Mouse (Mus musculus) CH12F3 (cell line): ENCODE data around the gene Foxa3.

Experiments used
- in situ Hi-C: fragments of 300-500 bp; cut with MboI; formaldehyde crosslinking; loops from 2 replicates; pipeline ENCODE4 v1.14.3; 2020; ENCODE audit warnings: low sequenced_read_pairs

The Foxa3 gene

DNA sequence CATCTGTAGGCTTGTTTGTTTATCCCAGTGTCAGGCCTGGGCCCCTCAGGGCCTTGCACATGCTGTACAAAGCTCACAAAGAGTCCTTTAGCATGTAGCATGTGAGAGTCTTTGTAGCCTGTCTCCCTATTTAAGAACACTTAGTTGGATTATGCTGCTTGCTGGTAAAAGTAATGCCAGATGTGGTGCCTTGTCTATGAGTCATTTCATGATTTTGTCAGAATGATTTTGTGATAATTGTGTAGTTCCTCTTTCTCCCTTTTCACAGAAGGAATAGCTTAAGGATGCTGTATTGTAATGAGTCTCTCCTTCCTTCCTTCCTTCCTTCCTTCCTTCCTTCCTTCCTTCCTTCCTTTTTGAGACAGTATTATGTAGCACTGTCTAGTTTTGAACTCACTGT, 4.7 kb upstream of the Foxa3 start:
- in situ Hi-C loops, result no loop called here

DNA sequence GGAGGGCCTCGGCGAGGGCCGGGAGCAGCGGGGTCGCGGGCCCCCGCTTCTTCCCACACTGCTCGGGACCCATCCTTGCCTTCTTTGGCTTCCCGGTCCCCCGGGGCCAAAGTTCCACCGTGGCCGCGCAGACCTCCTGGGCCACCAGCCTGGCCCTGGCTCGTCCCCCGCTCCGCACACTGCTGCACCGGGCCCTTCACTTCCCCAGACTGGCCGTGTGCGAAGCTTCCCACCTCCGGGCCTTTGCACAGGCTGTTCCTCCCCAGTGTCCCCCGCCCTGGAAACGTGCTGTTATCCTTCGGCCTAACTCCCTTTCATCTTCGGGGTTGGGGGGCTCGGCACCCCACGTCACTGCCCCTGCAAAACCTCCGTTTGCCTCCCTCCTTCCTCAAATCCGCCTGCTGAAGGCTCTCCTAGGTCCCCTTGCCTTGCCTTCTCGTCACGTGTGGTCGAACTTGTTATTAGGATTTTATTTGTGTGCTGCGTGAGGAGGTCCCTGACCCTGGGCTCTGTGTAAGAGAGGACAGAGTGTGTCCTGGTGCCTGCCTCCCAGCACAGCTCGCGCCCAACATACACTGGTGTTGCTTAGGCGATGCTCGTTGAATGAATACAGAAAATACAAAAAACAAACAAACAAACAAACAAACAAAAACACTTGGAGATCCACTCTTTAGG, 1.4 kb upstream of the Foxa3 start:
- in situ Hi-C loops, result no loop called here

DNA sequence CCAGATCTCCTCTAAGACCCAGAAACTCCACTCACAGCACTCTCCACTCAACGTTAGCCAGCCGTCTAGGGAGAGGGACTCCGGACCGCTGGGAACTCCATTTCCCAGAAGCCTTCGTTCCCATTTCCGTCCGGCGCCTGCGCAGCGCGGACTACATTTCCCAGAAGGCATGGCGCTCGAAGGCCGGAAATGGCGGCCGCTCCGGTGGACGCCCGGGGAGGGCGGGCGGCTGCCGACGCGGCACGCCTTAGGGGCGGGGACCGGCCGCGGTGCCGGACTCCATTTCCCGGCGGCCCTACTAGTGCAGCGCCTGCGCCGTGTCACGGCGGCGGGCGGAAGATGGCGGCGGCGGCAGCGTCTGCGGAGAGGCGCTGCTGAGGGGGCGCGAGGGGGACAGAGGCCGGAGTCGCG, 763 bp upstream of the Foxa3 start, which contains the start of gene Sympk:
Sympk (plus strand) TSS at position 282 of the 411 bp plus-strand sequence.
- in situ Hi-C loops, result no loop called here

- in situ Hi-C loops, result no loop called here
Measured at GRCm38 (mm10) chr7:19022189-19022958, 964 bp downstream of the Foxa3 start.

- in situ Hi-C loops, result no loop called here
Measured at GRCm38 (mm10) chr7:19021048-19021447, 2.3 kb downstream of the Foxa3 start.

DNA sequence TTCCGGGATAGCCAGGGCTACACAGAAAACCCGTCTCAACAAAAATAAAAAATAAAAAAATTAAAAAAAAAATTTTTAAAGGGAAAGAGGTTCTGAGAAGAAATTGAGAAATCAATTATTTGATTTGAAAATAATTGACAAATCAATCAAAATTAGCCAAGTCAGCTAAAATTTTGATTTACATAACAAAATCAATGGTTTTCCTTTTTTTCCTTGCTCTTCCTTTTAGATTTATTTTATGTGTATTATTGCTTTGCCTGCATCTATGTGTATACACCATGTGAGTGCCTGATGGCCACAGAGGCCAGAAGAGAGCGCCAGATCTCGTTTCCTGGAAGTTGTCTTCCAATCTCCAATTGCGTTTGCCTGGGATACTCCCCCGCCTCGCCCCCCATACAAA, 5.4 kb downstream of the Foxa3 start:
- in situ Hi-C loops, result no loop called here

DNA sequence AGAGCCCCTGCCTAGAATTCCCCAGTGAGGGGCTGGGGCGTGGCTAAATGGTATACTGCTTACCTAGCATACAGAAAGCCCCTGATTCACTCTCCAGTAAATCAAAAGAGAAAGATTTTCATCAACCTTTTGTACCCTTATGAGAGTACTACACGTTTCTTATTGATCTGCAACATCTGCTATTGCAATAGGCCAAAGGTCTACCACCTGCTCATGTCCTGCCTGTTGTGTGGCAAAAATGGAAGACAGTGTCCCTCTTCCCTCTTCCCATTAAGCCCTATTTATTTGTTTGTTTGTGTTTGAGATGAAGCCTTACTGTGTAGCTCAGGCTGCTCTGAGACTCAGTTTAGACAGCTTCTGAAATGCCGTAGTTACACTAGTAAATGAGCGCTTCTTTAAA, 7.3 kb downstream of the Foxa3 start:
- in situ Hi-C loops, result no loop called here

GRCm38 (mm10) chr7:19014452-19014851, 8.9 kb downstream of the Foxa3 start:
- in situ Hi-C loops, result no loop called here

- in situ Hi-C loops, result no loop called here
Measured at GRCm38 (mm10) chr7:19012882-19013281, 10.5 kb downstream of the Foxa3 start.

- in situ Hi-C loops, result no loop called here
Measured at GRCm38 (mm10) chr7:19012025-19012621, 11.2 kb downstream of the Foxa3 start.

DNA sequence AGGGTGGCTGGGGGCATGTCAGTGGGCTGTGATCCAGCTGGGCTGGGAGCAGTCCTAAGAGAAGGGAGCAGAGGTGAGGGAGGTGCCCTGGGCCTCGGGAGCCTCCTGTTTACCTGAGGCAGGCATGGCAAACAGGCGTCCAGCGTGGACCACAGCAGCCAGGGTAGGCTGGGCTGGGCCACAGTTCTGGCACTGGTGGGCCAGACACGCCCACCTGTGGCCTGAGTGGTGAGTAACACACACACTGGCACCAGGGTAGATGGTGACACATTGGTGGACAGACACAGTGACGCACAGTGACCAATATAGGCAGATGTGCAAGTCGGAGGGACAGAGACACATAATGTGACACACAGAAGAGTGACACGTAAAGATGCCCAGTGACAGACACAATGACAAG, 12.8 kb downstream of the Foxa3 start:
- in situ Hi-C loops, result no loop called here

DNA sequence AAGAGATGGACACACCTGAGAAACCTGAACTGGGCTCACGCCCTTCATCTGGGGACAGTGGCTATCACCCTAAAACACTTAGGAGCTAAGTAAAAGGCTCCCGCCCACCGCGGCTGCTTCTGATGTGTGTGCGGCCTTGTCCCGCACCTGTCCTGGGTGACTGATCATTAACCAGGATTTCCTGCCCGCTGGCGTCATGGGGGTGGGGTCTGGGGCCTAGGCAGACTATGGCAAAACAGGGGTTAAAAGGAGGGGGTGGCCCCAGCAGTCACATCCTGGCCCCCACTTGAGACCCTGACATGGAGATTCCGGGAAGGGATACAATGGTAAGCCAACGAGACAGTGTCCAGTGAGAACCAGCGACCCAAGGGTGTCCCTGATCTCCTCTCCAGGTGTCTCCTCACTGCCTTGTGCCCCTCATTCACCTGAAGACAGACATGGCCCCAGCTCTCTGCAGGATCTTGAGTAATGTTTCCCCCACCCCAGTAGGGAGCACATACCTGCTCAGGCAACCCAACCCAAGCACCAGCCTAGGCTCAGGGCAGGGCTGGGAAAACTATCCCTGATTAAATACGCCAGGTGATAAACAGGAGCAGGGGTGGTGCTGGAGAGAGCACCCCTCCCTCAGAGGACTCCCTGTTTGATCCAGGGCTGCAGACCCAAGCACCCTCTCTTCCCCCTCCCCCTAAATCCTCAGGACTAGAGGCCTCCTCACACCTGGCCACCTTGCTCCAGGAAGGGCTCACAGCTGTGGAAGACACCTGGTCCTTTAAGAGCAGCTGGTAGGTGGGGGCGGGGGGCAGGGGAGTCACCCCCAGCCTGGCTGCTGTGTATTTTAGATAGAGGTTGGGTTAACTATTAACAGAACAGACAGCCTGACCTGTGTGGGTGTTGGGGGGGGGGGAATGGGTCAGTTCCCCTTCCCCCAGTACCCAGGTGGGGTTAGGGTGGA, 16.0 kb downstream of the Foxa3 start:
- in situ Hi-C loops, result no loop called here

- in situ Hi-C loops, result no loop called here
Measured at GRCm38 (mm10) chr7:19006476-19006875, 16.9 kb downstream of the Foxa3 start.

DNA sequence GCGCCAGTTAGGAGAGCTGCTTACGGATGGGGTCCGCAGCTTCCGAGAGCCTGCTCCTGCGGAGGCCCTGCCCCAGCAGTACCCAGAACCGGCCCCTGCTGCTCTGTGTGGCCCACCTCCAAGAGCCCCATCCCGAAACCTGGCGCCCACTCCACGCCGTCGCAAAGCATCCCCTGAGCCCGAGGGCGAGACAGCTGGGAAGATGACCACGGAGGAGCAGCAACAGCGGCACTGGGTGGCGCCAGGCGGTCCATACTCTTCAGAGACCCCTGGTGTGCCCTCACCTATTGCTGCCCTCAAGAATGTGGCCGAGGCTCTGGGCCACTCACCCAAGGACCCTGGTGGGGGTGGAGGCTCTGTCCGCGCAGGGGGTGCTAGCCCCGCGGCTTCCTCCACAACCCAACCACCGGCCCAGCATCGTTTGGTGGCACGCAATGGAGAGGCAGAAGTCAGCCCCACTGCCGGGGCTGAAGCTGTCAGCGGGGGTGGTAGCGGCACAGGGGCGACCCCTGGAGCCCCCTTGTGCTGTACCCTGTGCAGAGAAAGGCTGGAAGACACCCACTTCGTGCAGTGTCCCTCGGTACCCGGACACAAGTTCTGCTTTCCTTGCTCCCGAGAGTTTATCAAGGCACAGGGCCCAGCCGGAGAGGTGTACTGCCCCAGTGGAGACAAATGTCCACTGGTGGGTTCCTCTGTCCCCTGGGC, 17.8 kb downstream of the Foxa3 start:
- in situ Hi-C loops, result no loop called here

DNA sequence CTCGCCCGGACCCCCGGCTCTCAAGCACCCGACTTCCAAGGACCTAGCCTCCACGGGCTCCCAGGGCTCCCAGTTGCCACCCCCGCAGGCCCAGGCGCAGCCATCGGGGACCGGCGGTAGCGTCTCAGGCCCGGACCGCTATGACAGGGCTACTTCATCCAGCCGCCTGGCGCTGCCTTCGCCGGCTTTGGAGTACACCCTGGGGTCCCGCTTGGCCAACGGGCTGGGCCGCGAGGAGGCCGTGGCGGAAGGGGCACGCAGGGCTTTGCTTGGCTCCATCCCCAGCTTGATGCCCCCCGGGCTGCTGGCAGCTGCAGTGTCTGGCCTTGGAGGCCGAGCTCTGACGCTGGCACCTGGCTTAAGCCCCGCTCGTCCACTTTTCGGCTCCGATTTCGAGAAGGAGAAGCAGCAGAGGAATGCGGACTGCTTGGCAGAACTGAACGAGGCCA, 18.7 kb downstream of the Foxa3 start:
- in situ Hi-C loops, result no loop called here

- in situ Hi-C loops, result no loop called here
Measured at GRCm38 (mm10) chr7:19003902-19004630, 19.3 kb downstream of the Foxa3 start, which contains the start of gene Irf2bp1. Irf2bp1 (plus strand) TSS chr7:19004044.

GRCm38 (mm10) chr7:19002848-19003498, 20.4 kb downstream of the Foxa3 start:
- in situ Hi-C loops, result no loop called here

- in situ Hi-C loops, result no loop called here
Measured at GRCm38 (mm10) chr7:19002115-19002514, 21.2 kb downstream of the Foxa3 start.

- in situ Hi-C loops, result no loop called here
Measured at GRCm38 (mm10) chr7:19001807-19002085, 21.6 kb downstream of the Foxa3 start.
